ENCODE assay signal across 8 mouse cellular contexts in genomic region chr3:152111081-152111480, GRCm38 (mm10). TPM values are rescaled to one million over a fixed set of nuclear protein-coding genes. Genes with fewer than 3 reads are reported as not detected.
DNase-seq lines count a peak whose midpoint lies in the region; ATAC-seq and TF ChIP-seq lines count a peak whose summit lies in the region.

No protein-coding gene starts in this region.

- intact Hi-C loops in heart, adult 2 months (cut with DNase I): loop anchor here (1.0 to 10.0 kb wide), 4 partner anchors 54 to 204 kb away; partner anchors contain the start of genes Dnajb4, Fubp1 and Gipc2

- no peak overlapping the region for H3K4me3 ChIP-seq in embryonic facial prominence, embryonic 14.5 days (ENCODE audit: low read depth, low read length)
- peak overlapping the region; percentile 28; the same call in 1 of the 2 replicates for H3K4me3 ChIP-seq in heart, adult 2 months
- H3K4me3 ChIP-seq in limb, embryonic 15.5 days: no peak overlapping the region
- no peak overlapping the region for H3K4me3 ChIP-seq in neural tube, embryonic 11.5 days (ENCODE audit: low read depth, low read length)
- H3K4me3 ChIP-seq in testis, adult 2 months (ENCODE audit: control insufficient read depth, low read depth, low read length): peak overlapping the region; percentile 47

- peak; percentile 59 for ATAC-seq in CD4-positive, CD25-positive, alpha-beta regulatory T cell, adult 4 months
- peak; percentile 24; the same call in 1 of the 2 replicates for ATAC-seq in embryonic facial prominence, embryonic 14.5 days (ENCODE audit: low read depth)
- peak; percentile 33 for ATAC-seq in limb, embryonic 15.5 days (ENCODE audit: insufficient number of reproducible peaks, low FRiP score, low TSS enrichment, low read depth)
- no peak; the same call in 1 of the 2 replicates for ATAC-seq in neural tube, embryonic 11.5 days (ENCODE audit: insufficient read depth, low FRiP score, low TSS enrichment)

- no peaks in the 10 kb centered on the region for H3K9me3 ChIP-seq in embryonic facial prominence, embryonic 14.5 days (ENCODE audit: control insufficient read depth, low read length)
- H3K9me3 ChIP-seq in limb, embryonic 15.5 days: no peaks in the 10 kb centered on the region
- no peaks in the 10 kb centered on the region for H3K9me3 ChIP-seq in neural tube, embryonic 11.5 days (ENCODE audit: control insufficient read depth, low read length)

- no peak overlapping the region for H3K27ac ChIP-seq in embryonic facial prominence, embryonic 14.5 days (replicated peaks; ENCODE audit: low read depth, low read length)
- H3K27ac ChIP-seq in heart, adult 2 months: peak overlapping the region; percentile 66
- H3K27ac ChIP-seq in limb, embryonic 15.5 days: 0 out of 2 replicates have a peak overlapping the region, but pooled peaks have one; percentile 12
- H3K27ac ChIP-seq in neural tube, embryonic 11.5 days (ENCODE audit: low read depth, low read length): no peak overlapping the region
- no peak overlapping the region for H3K27ac ChIP-seq in testis, adult 2 months (ENCODE audit: control insufficient read depth, insufficient read depth, low read depth, low read length)

- H3K4me2 ChIP-seq in embryonic facial prominence, embryonic 14.5 days (ENCODE audit: low read depth, low read length): peak overlapping the region; percentile 23; the same call in 1 of the 2 replicates
- H3K4me2 ChIP-seq in limb, embryonic 15.5 days: peak overlapping the region; percentile 24
- H3K4me2 ChIP-seq in neural tube, embryonic 11.5 days (ENCODE audit: low read depth): no peak overlapping the region

- no peaks in the 10 kb centered on the region for H3K79me2 ChIP-seq in heart, adult 2 months (replicated peaks; ENCODE audit: control insufficient read depth, insufficient read depth, low read length)

- peak; percentile 93 for TF ChIP-seq CTCF in heart, adult 2 months (IDR thresholded peaks at IDR 0.05)
- peak; percentile 46; the same call in 1 of the 2 replicates for TF ChIP-seq CTCF in testis, adult 2 months (IDR thresholded peaks at IDR 0.05; ENCODE audit: control insufficient read depth, insufficient read depth, insufficient replicate concordance, low read depth, low read length)

- 10% methylated on average over 9 of the region's 9 CpGs for WGBS in embryonic facial prominence, embryonic 14.5 days
- 11% methylated on average over 9 of the region's 9 CpGs for WGBS in heart, adult 2 months
- 9% methylated on average over 9 of the region's 9 CpGs for WGBS in limb, embryonic 15.5 days
- 24% methylated on average over 9 of the region's 9 CpGs for WGBS in neural tube, embryonic 11.5 days

- H3K4me1 ChIP-seq in embryonic facial prominence, embryonic 14.5 days (ENCODE audit: control insufficient read depth, insufficient read depth, low read length): peaks cover 35% of the 10 kb centered on the region
- H3K4me1 ChIP-seq in heart, adult 2 months (ENCODE audit: control insufficient read depth, insufficient read depth, low read length): peaks cover 11% of the 10 kb centered on the region
- peaks cover 53% of the 10 kb centered on the region for H3K4me1 ChIP-seq in limb, embryonic 15.5 days
- peaks cover 3% of the 10 kb centered on the region; the same call in 1 of the 2 replicates for H3K4me1 ChIP-seq in neural tube, embryonic 11.5 days (ENCODE audit: control insufficient read depth, insufficient read depth, low read length)
- H3K4me1 ChIP-seq in testis, adult 2 months (ENCODE audit: control insufficient read depth, insufficient read depth, low read length): peaks cover 19% of the 10 kb centered on the region

- peaks cover 5% of the 10 kb centered on the region; the same call in 1 of the 2 replicates for H3K27me3 ChIP-seq in embryonic facial prominence, embryonic 14.5 days (replicated peaks; ENCODE audit: control insufficient read depth, insufficient read depth, low read length)
- no peaks in the 10 kb centered on the region; the same call in 1 of the 2 replicates for H3K27me3 ChIP-seq in heart, adult 2 months (ENCODE audit: control insufficient read depth, insufficient read depth, low read length)
- H3K27me3 ChIP-seq in limb, embryonic 15.5 days: peaks cover 1% of the 10 kb centered on the region; the same call in 1 of the 2 replicates
- no peaks in the 10 kb centered on the region for H3K27me3 ChIP-seq in neural tube, embryonic 11.5 days (ENCODE audit: control insufficient read depth, insufficient read depth, low read length)
- H3K27me3 ChIP-seq in testis, adult 2 months (ENCODE audit: control insufficient read depth, insufficient read depth, low read length): no peaks in the 10 kb centered on the region

- no peaks in the 10 kb centered on the region for H3K36me3 ChIP-seq in embryonic facial prominence, embryonic 14.5 days (ENCODE audit: control insufficient read depth, insufficient read depth, low read length)
- no peaks in the 10 kb centered on the region for H3K36me3 ChIP-seq in heart, adult 2 months (ENCODE audit: control insufficient read depth, insufficient read depth, low read length)
- H3K36me3 ChIP-seq in limb, embryonic 15.5 days: no peaks in the 10 kb centered on the region
- H3K36me3 ChIP-seq in neural tube, embryonic 11.5 days (ENCODE audit: control insufficient read depth, insufficient read depth, low read length): no peaks in the 10 kb centered on the region
- no peaks in the 10 kb centered on the region for H3K36me3 ChIP-seq in testis, adult 2 months (ENCODE audit: control insufficient read depth, insufficient read depth, low read length)

- H3K9ac ChIP-seq in embryonic facial prominence, embryonic 14.5 days (ENCODE audit: low read depth, low read length): no peak overlapping the region
- peak overlapping the region; percentile 67 for H3K9ac ChIP-seq in heart, adult 2 months (ENCODE audit: low read depth, low read length)
- no peak overlapping the region for H3K9ac ChIP-seq in limb, embryonic 15.5 days
- no peak overlapping the region for H3K9ac ChIP-seq in neural tube, embryonic 11.5 days (ENCODE audit: low read length)

- DNase-seq in adrenal gland, postnatal 4 days (ENCODE audit: low spot score in 2 of 2): peak; percentile 41 to 56
- peak; percentile 89 for DNase-seq in embryonic facial prominence, embryonic 14.5 days (ENCODE audit: low spot score)
- DNase-seq in heart, adult 2 months: peak; percentile 78 to 80
- DNase-seq in kidney, adult 9 months: peak; percentile 89
- peak; percentile 72 for DNase-seq in neural tube, embryonic 11.5 days (ENCODE audit: low spot score)

- TF ChIP-seq EP300 in heart, adult 2 months (IDR thresholded peaks at IDR 0.05; ENCODE audit: insufficient read depth, low read depth, low read length): peak; percentile 62; the same call in 1 of the 2 replicates

- TF ChIP-seq POLR2A in heart, adult 2 months (IDR thresholded peaks at IDR 0.05; ENCODE audit: insufficient read depth, low read depth, low read length): no peak
- TF ChIP-seq POLR2A in testis, adult 2 months (IDR thresholded peaks at IDR 0.05; ENCODE audit: control insufficient read depth, low read depth, low read length): no peak

RNA-seq across cellular contexts. Expression of gene Gipc2, which starts 54.9 kb away (rescaled TPM):
- polyA plus RNA-seq in CD4-positive, CD25-positive, alpha-beta regulatory T cell, adult 4 months (2017; shearing (Covaris generic)): not detected
- 1 to 10 TPM in 1 of 2 experiments, under 1 TPM in 1; 0.76 to 5.0 TPM for total RNA-seq in adrenal gland, postnatal 4 days (2021)
- polyA plus RNA-seq in embryonic facial prominence, embryonic 14.5 days (2014; fragmentation: Nextera tagmentation; extraction: Ambion mirVana): 2.3 and 4.6 TPM in 2 replicates
- 1 to 10 TPM; 3.5 to 6.1 TPM for total RNA-seq in heart, adult 2 months (2021)
- 4.8 and 5.2 TPM in 2 replicates for polyA plus RNA-seq in heart, adult 2 months (2012; rRNA removed)
- polyA plus RNA-seq in limb, embryonic 15.5 days (2015; fragmentation: Nextera tagmentation; extraction: Ambion mirVana): 8.5 and 9.1 TPM in 2 replicates
- polyA plus RNA-seq in neural tube, embryonic 11.5 days (2014; fragmentation: Nextera tagmentation; extraction: Ambion mirVana): 1.1 and 1.6 TPM in 2 replicates
- polyA plus RNA-seq in testis, adult 2 months (2012; rRNA removed): 7.5 and 9.7 TPM in 2 replicates

Comparison
In these comparisons a context has a peak if more than half of its experiments do, and no peak if none do; other contexts are left out.
1. H3K27ac ChIP-seq: peak in heart, adult 2 months (single experiment) and limb, embryonic 15.5 days (single experiment); none in embryonic facial prominence, embryonic 14.5 days (single experiment), neural tube, embryonic 11.5 days (single experiment) and testis, adult 2 months (single experiment).
2. H3K4me3 ChIP-seq: peak in heart, adult 2 months (single experiment) and testis, adult 2 months (single experiment); none in embryonic facial prominence, embryonic 14.5 days (single experiment), limb, embryonic 15.5 days (single experiment) and neural tube, embryonic 11.5 days (single experiment).
3. Peak in every context shown above with its lines, with median percentiles within 50 percentile points of each other: DNase-seq.